Mouse (Mus musculus): ENCODE measurements around the gene Csf2ra. TPM values are rescaled to one million over a fixed set of nuclear protein-coding genes. Genes with fewer than 3 reads are reported as not detected.
"Not testable (repeated sequence)": the region's sequence is repeated elsewhere in the genome, so short reads cannot be mapped to it uniquely, and the experiment has no call there.

Gene Csf2ra
- total RNA-seq, 2 experiments from 2014 or later: 2.0 to 2.6 TPM

GRCm38 (mm10) chr19:61225526-61226400 is 2.5 kb downstream of the Csf2ra start:
- intact Hi-C loops (cut with DNase I; ENCODE audit: low total_unique reads): no loop called here
- DNase-seq: peak; percentile 52

- intact Hi-C loops (cut with DNase I; ENCODE audit: low total_unique reads): no loop called here
- DNase-seq: peak; percentile 6
These were observed 3.3 kb downstream of the Csf2ra start for GRCm38 (mm10) chr19:61224678-61225525.

GRCm38 (mm10) chr19:61223706-61224328 is 4.4 kb downstream of the Csf2ra start:
- no peak for DNase-seq
- intact Hi-C loops (cut with DNase I; ENCODE audit: low total_unique reads): no loop called here

- intact Hi-C loops (cut with DNase I; ENCODE audit: low total_unique reads); DNase-seq: not testable (repeated sequence)
These were observed 20.7 kb downstream of the Csf2ra start for GRCm38 (mm10) chr19:61207506-61207905.

- DNase-seq: no peak
- intact Hi-C loops (cut with DNase I; ENCODE audit: low total_unique reads): no loop called here
These were observed 28.4 kb downstream of the Csf2ra start for GRCm38 (mm10) chr19:61199836-61200235.

GRCm38 (mm10) chr19:61199316-61199715 is 28.9 kb downstream of the Csf2ra start:
- intact Hi-C loops (cut with DNase I; ENCODE audit: low total_unique reads): no loop called here
- DNase-seq: peak; percentile 79

- intact Hi-C loops (cut with DNase I; ENCODE audit: low total_unique reads); DNase-seq: not testable (repeated sequence)
These were observed 44.6 kb downstream of the Csf2ra start, which contains the start of gene Gm6020 for GRCm38 (mm10) chr19:61183590-61183989. Gene Gm6020, plus strand, starts transcription at chr19:61183890.

GRCm38 (mm10) chr19:61175756-61176324 is 52.4 kb downstream of the Csf2ra start, which contains the start of gene Gm7102:
Gene Gm7102, minus strand, starts transcription at chr19:61176309.
- intact Hi-C loops (cut with DNase I; ENCODE audit: low total_unique reads): no loop called here
- DNase-seq: no peak

Other genes with a start within 250 kb of the Csf2ra start
- 1 to 10 TPM; 6.8 to 9.6 TPM for gene Zfp950, start 87.6 kb downstream of the Csf2ra start, total RNA-seq (2021)
- not detected for gene Gm7102, start 52.1 kb downstream of the Csf2ra start, total RNA-seq (2021)
- gene Gm6020, start 44.5 kb downstream of the Csf2ra start, total RNA-seq (2021): not detected
- not detected for gene Gm21060, start 68.6 kb upstream of the Csf2ra start, total RNA-seq (2021)

All from gastrocnemius, postnatal 14 days (tissue).